Mouse (Mus musculus): ENCODE results near the gene Dip2a. TPM values are rescaled to one million over a fixed set of nuclear protein-coding genes. Genes with fewer than 3 reads are reported as not detected.

Dip2a gene
- 1 to 10 TPM; 2.5 to 7.8 TPM for polyA plus RNA-seq (2017; shearing (Covaris generic))

GRCm38 (mm10) chr10:76344711-76345539 is at the start of gene Dip2a:
TSS of gene Dip2a (minus strand) at chr10:76345291.

GRCm38 (mm10) chr10:76253536-76253935 is 91.6 kb downstream of the Dip2a start, which contains the start of gene S100b:
TSS of gene S100b (plus strand) at chr10:76253853.

GRCm38 (mm10) chr10:76237341-76238225 is 107.5 kb downstream of the Dip2a start, which contains the start of gene Prmt2:
TSS of gene Prmt2 (minus strand) at chr10:76237865.

Other genes with a start within 250 kb of the Dip2a start
- gene Slc5a4b, start 234.3 kb downstream of the Dip2a start, polyA plus RNA-seq (2017; shearing (Covaris generic)): under 1 TPM in 1 of 2 experiments, not detected in 1; 0.14 TPM
- under 1 TPM in 1 of 2 experiments, not detected in 1; 0.09 TPM for gene Slc5a4a, start 197.8 kb downstream of the Dip2a start, polyA plus RNA-seq (2017; shearing (Covaris generic))
- gene Prmt2, start 107.4 kb downstream of the Dip2a start, polyA plus RNA-seq (2017; shearing (Covaris generic)): 10 to 100 TPM; 10.5 to 13.4 TPM
- under 1 TPM in 1 of 2 experiments, not detected in 1; 0.29 TPM for gene S100b, start 91.4 kb downstream of the Dip2a start, polyA plus RNA-seq (2017; shearing (Covaris generic))
- 10 to 100 TPM in 1 of 2 experiments, 1 to 10 TPM in 1; 8.7 to 12.5 TPM for gene AC141477.1, start 95.2 kb upstream of the Dip2a start, polyA plus RNA-seq (2017; shearing (Covaris generic))
- gene Pcnt, start 97.5 kb upstream of the Dip2a start, polyA plus RNA-seq (2017; shearing (Covaris generic)): 10 to 100 TPM; 14.2 to 17.0 TPM
- not detected for gene 2610028H24Rik, start 103.8 kb upstream of the Dip2a start, polyA plus RNA-seq (2017; shearing (Covaris generic))
- 10 to 100 TPM; 45.8 to 57.3 TPM for gene Mcm3ap, start 123.6 kb upstream of the Dip2a start, polyA plus RNA-seq (2017; shearing (Covaris generic))
- 1 to 10 TPM; 3.1 to 3.4 TPM for gene Ybey, start 123.8 kb upstream of the Dip2a start, polyA plus RNA-seq (2017; shearing (Covaris generic))
- 10 to 100 TPM in 1 of 2 experiments, 1 to 10 TPM in 1; 6.0 to 10.0 TPM for gene Lss, start 186.3 kb upstream of the Dip2a start, polyA plus RNA-seq (2017; shearing (Covaris generic))
- not detected for gene Spatc1l, start 217.0 kb upstream of the Dip2a start, polyA plus RNA-seq (2017; shearing (Covaris generic))
- gene Ftcd, start 230.4 kb upstream of the Dip2a start, polyA plus RNA-seq (2017; shearing (Covaris generic)): not detected